Mouse (Mus musculus) brain, embryonic 14.5 days (tissue): ENCODE results near the gene Dlgap1.

Experiments
- CTCF ChIP-seq: fragments of 200-500 bp; IDR thresholded peaks from 2 replicates; pipeline ENCODE4 v1.5.1; 2012; ENCODE audit warnings: inconsistent platforms, mild to moderate bottlenecking, moderate library complexity, borderline replicate concordance; ENCODE audit not compliant: insufficient read depth, insufficient read length; ENCODE audit errors: extremely low read depth
- POLR2A ChIP-seq: fragments of 200-500 bp; IDR thresholded peaks from 2 replicates; pipeline ENCODE4 v1.6.1; 2012; ENCODE audit warnings: mild to moderate bottlenecking, inconsistent platforms, borderline replicate concordance; ENCODE audit not compliant: poor library complexity, insufficient read depth, insufficient read length, severe bottlenecking; ENCODE audit errors: extremely low read depth

GRCm38 (mm10) chr17:70605659-70606058, 636.8 kb downstream of the Dlgap1 start:
- TF ChIP-seq CTCF (no peak), POLR2A (no peak)
